Mouse (Mus musculus) adrenal gland, postnatal 36 days (tissue): ENCODE data around the gene Mtcp1. TPM values are rescaled to one million over a fixed set of nuclear protein-coding genes. Genes with fewer than 3 reads are reported as not detected.
A peak's percentile ranks its signal among the peaks of the same experiment; 100 is the strongest.

Source experiments
- DNase-seq, 2 experiments: peaks; one replicate each; pipeline ENCODE4 v3.0.0; 2021; ENCODE audit warnings: mixed read lengths in 1 of 2
- long read RNA-seq, 2 experiments: library from polyadenylated mRNA; stranded (forward); transcript quantifications; one replicate each; pipeline ENCODE4 v2.0.0; 2021; ENCODE audit warnings: borderline sequencing depth in 2 of 2
- total RNA-seq, 2 experiments: library from RNA; stranded (reverse); gene quantifications; 2 replicates each; pipeline ENCODE4 v1.2.3; 2021

The Mtcp1 gene
- 1 to 10 TPM; 8.7 to 9.2 TPM for total RNA-seq
- long read RNA-seq, experiment 1, partial matches to known transcripts = 0 of 3 reads
- long read RNA-seq, experiment 1, other reads (novel, unspliced or antisense) = 2 of 3 reads
- long read RNA-seq, experiment 2 = 0 reads

DNA sequence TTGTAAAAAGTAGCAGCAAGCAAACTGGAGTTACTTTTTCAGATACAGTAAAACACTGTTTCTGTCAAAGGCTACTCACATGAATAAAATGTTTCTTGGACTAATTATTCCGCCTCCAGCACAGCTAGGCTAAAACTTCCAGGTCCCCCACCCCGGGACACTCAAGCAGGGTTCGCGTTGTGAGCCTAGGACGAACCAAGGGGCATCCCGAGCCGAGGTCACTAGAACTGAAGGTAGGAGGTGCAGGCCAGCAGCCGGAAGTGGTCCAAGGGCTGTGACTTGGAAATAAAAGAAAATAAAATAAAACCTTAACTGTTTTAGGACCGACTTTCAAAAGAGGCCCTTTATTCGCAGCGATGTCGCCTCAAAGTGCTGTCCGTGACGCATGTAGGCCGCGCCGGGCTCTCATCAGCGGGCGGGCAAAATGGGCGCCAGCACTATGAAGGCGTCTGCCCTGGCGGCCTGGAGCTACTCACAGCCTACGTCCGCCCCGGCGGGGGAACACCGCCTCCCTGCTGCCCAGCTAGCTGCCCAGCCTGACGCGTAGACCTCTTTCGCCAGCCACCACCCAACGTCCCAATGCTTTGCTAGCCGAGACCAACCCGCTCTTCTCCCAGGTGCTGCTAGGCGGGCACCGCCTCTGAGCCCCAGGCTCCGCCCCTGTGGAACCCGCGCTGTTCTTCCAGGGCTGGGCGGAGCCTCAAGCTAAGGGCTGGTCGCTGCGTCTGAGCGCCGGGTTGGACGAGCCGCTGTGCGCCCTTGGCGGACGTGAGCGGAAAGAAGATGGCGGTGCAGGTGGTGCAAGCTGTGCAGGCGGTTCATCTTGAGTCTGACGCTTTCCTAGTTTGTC lies at the start of gene Mtcp1, which contains the start of the genes Cmc4 and Brcc3:
Mtcp1 (minus strand) TSS at position 653 of the 850 bp plus-strand sequence.
Cmc4 (minus strand) TSS at position 649 of the 850 bp plus-strand sequence.
Brcc3 (plus strand) TSS at position 693 of the 850 bp plus-strand sequence.
- peak; percentile 91 to 92 for DNase-seq

DNA sequence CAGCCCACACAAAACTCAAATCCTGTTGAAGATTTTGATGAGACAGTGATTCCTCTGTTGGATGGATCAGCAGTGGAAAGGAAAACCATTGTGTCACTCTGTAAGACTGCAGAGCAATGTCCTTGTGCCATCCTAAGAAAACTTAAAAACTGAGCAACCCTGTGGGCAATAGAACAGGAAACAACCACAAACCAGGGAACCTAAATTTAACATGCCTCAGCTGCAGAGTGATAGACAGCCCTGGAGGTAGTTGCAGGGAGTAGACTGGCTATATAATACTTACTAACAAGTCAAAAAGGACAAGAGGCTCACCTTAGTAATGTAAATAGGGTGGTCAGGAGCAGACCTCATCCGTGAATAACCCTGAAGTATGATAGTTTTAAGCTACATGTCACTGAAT lies 38.2 kb upstream of the Mtcp1 start:
- no peak for DNase-seq

DNA sequence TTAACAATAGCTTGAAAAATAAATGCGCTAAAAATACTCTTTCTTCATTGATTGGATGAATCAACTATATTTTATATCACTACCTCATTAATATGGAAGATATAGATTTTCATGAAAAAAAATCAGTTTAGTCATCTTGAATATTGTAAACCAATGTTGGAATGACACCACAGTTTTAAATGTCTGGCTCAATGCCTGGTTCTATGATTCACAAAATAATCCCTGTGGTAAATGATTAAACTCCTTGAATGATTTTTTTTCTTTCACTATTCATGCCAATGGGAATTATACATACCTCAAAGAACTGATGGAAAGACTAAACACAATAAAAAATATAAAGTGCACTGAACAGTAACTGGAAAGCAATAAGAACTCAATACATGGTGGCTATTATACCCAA lies 6.7 kb downstream of the Mtcp1 start:
- no peak for DNase-seq

DNA sequence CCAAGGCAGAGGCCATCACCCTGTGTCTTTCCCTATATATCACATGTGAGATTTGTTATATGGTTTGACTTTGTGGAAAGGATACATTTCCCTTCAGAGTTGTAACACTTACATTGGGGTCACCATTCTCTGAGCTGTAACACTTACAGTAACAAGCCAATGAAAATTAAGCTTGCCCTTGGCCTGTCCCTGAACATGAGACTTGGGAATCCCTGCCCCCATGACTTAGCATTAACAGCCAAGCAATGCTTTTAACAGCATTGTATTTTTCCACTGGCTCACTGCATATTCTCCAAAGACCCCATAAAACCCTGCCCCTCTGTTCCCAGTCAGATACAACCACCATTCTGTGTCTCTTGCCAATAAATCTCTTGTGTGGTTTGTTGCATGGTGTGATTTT lies 13.0 kb downstream of the Mtcp1 start:
- DNase-seq = no peak

DNA sequence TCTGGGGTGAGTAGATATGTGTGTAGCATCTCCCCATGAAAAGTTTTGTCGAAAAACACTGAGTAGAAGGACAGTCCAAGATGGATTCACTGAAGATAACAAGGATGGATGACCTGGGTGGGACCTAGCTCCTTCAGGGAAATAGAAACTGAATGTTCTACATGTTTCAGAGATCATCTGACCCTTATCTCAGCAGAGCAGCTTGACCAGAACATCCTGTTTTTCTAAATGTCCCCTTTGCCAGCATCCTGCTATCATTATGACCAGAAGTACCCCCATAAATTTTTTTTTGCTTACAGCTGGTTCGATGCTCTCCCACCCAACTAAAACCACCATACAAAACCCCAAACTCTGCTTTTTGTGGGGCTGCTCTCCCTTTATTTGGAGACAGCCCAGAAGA lies 13.7 kb downstream of the Mtcp1 start:
- no peak for DNase-seq

DNA sequence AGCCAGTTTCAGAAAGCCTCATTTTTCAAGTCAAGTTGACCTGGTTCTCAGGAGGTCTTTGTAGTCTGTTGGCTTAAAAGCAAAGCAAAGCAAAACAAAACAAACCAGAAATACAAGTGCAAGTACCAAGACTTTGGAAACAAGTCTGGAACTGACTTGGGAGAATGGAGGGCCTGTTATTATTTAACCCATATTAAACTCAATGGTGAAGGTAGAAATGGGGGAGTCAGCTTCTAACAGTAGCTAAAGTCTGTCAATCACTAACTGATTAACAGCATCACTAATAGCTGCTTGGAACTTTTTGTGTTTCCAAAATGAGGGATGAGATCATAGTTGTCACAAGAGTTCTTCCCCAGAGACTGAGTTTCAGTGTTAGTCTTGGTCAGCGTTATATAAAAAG lies 16.9 kb downstream of the Mtcp1 start:
- no peak for DNase-seq

DNA sequence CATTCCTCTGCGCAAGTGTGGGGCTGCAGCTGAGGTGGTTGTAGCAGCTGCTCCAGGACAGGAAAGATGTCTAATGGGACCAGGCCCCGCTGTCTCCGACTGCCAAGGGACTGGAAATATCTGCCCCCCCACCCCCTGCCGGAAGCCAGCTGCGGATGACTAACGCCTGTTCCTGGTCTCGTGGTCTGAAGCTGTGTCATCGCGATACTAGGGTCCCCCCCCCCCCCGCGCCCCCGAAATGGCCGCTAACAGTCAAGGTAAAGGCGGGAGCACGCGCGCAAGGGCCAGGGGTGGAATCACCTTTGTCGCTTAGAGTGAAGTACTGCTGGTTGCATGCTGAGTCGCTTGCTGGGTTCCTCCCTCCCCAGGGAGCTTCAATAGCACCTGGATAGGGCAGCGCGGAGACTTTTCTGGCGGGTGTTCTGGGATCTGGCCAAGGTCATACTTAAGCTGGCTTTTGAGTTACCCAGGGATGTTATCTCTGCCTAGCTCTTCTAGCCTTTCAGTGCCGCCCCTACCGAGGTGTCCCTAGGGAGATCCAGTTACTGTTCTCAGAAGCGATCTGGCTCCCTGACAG lies 34.1 kb downstream of the Mtcp1 start, which contains the start of the genes Fundc2 and F8:
Fundc2 (plus strand) TSS at position 205 of the 577 bp plus-strand sequence.
F8 (minus strand) TSS at position 421 of the 577 bp plus-strand sequence.
- peak; percentile 71 to 88 for DNase-seq

DNA sequence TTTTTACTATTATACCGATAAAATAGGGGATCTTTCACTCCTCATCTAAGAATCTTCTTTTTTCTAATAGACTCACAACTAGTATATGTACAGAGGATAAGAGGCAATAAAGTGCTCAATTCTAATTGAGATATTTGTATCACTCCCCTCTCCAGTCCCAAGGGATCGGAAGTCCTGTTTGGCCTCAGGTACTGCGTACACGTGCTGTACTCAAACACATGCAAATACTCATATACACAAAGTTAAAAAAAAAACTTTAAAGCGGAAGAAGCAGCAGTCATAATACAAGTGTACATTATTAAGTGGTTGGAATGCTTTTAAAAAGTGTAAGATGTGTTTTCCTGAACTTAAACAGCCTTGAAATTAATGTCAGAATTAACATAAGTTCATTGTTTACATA lies 34.7 kb downstream of the Mtcp1 start:
- DNase-seq = no peak

DNA sequence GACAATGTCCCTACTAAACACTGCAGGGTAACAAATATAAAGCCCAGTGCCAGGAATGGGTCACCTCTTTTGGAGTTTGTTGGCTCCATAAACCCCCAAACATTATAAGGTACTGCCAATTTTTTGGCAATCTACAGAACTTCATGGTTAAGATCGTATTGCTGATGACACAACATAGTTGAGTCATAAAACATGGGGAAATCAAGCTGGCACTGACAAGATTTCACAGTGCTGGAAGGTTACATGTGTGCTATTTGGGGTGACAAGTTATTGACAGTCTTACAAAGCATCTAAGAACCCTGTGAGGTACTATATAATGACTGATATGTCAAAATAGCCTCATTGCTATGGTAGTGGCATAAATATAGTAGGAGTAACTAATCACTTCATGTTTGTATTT lies 35.2 kb downstream of the Mtcp1 start:
- DNase-seq = no peak

DNA sequence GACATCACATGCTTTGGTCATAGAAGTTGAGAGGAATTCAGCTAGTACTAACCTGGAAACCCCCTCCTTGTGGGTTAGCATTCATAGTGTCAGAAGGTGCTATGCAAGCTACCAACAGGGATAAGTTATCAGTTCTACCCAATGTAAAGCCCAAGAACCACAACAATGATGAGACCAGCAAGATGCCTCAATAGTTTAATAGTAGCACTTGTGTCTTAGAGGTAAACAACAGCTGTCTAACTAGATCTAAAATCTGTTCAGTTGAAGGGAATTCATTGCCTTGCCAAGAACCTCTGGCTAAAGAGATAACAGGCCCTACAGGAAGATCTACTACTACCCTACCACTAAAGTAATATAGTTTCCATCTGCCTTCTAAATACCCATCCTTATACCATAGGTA lies 39.6 kb downstream of the Mtcp1 start:
- no peak for DNase-seq

DNA sequence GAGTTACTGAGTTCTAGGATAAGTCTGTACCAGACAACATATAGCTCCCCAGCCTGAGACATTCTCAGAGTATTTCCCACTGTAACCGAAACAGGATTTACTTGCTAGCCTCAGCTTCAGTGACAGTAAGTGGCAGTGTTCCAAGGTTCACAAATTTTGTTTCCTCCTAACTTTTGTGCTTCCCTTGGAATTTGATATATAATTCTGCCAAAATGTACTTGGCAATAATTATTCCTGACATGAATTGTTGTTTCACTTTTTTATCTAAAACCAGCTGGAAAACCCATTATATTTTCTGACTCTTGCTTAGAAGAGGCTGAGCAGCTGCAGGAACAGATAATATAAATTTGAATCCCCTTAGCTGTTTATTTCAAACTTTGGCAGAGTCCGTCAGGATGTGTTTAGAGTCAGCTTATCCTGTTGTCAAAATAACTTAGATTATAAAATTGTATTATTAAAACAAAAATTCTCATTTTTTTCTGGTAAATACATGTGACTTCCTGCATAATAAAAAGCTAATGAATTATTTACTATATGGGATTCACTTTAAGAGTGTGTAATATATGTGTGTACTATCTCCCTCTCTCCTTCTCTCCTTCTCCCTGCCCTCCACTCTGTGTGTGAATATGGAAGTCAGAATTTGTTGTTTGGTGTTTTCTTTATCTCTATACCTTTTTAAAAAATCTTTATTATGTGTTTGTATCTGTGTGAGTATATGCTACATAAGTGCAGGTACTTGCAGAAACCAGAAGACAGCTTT lies 43.5 kb downstream of the Mtcp1 start:
- DNase-seq = no peak

DNA sequence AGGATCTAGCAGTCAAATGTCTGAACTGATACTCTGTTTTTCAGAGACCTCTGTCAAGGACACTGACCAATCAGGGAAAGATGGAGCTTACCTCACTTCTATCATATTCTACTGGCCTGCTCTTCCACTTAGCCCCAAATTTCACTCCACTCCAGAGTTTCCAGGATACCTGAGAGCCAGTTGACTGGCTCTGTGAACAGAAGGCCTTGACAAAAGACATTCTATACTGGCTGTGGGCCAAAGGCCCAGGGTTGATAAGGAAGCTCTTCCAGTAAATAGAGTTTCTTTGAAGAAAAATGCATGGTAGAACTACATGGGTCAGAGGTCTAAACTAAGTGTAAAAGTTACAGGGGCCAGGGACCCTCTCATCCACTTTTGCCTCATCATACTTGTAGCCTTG lies 46.2 kb downstream of the Mtcp1 start:
- peak; percentile 35 to 60 for DNase-seq

Other genes starting within 250 kb of the Mtcp1 start
- 10 to 100 TPM; 90.5 to 98.6 TPM for gene Fundc2, start 34.2 kb downstream of the Mtcp1 start, total RNA-seq
- gene F8, start 34.0 kb downstream of the Mtcp1 start, total RNA-seq = 10 to 100 TPM in 1 of 2 experiments, 1 to 10 TPM in 1; 8.2 to 10.4 TPM
- 10 to 100 TPM; 10.3 to 10.7 TPM for gene Cmc4, start within 50 bp of the Mtcp1 start, total RNA-seq
- 10 to 100 TPM; 29.9 to 34.3 TPM for gene Brcc3, start within 50 bp of the Mtcp1 start, total RNA-seq
- gene Vbp1, start 97.7 kb upstream of the Mtcp1 start, total RNA-seq = 10 to 100 TPM; 44.7 to 48.8 TPM
- gene Rab39b, start 161.6 kb upstream of the Mtcp1 start, total RNA-seq = 1 to 10 TPM; 1.0 to 1.7 TPM